Mouse (Mus musculus): ENCODE results near the gene Pde4b.

DNA sequence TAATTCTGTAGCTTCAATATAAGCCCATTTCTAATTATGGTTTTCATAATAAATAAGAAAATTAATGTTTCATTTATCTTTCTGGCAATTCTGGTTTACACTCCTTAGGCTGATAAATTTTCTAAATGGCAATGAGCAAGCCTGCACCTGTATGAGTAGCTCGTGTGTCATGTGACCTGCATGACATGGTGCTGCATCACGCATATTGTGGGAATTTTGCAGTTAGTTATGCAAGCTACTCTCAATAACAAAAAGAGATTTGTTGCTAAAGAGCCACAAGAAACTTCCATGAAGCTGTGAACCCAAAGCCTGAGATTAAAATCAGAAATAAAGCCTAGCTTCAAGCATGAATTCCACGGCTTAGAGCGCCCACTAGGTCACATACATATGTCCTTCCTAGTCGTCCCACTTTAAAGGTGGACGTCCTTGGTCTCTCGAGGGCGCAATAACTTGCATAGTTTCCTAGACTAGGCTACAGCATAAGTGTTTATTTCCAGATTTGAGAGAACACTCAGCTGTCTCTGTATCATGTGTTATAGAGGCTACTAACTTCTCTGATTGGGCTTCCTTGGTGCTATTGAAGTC is 494.9 kb downstream of the Pde4b start:
- TF ChIP-seq CTCF (IDR thresholded peaks at IDR 0.05; ENCODE audit: low read depth, low read length): no peak
- TF ChIP-seq TAL1 (conservative IDR thresholded peaks at IDR 0.05; ENCODE audit: low read depth, low read length): no peak
